Mouse (Mus musculus): ENCODE data around the gene Hist1h2ah. TPM values are rescaled to one million over a fixed set of nuclear protein-coding genes. Genes with fewer than 3 reads are reported as not detected.

Hist1h2ah gene
- polyA plus RNA-seq, 1 experiment from 2014 or later: 3.4 TPM

GRCm38 (mm10) chr13:21997821-21998220 lies 37.5 kb downstream of the Hist1h2ah start:
- no peak for ATAC-seq
- Histone ChIP-seq H3K27ac (ENCODE audit: low read depth, low read length) (no peak overlapping the region), H3K4me2 (replicated peaks; ENCODE audit: low read depth) (no peak overlapping the region), H3K4me1 (replicated peaks; ENCODE audit: control insufficient read depth, insufficient read depth, low read length) (no peaks in the 10 kb centered on the region), H3K27me3 (replicated peaks; ENCODE audit: control insufficient read depth, insufficient read depth, low read length) (peaks cover 81% of the 10 kb centered on the region), H3K9me3 (ENCODE audit: control insufficient read depth) (no peaks in the 10 kb centered on the region), H3K9ac (ENCODE audit: low read depth, low read length) (no peak overlapping the region), H3K4me3 (ENCODE audit: low read depth, low read length) (no peak overlapping the region), H3K36me3 (ENCODE audit: control insufficient read depth, insufficient read depth) (no peaks in the 10 kb centered on the region)
- WGBS: 5% methylated on average over 4 of the region's 4 CpGs
- no peak for TF ChIP-seq CTCF (IDR thresholded peaks at IDR 0.05; ENCODE audit: low read depth)

- 3% methylated on average over 21 of the region's 21 CpGs for WGBS
- peaks cover 76% of the 10 kb centered on the region for H3K27me3 ChIP-seq (replicated peaks; ENCODE audit: control insufficient read depth, insufficient read depth, low read length)
- ATAC-seq: no peak
- H3K4me3 ChIP-seq (ENCODE audit: low read depth, low read length): peak overlapping the region; percentile 37
- H3K4me2 ChIP-seq (replicated peaks; ENCODE audit: low read depth): peak overlapping the region; percentile 60
- no peak overlapping the region for H3K9ac ChIP-seq (ENCODE audit: low read depth, low read length)
- H3K4me1 ChIP-seq (replicated peaks; ENCODE audit: control insufficient read depth, insufficient read depth, low read length): no peaks in the 10 kb centered on the region
- no peaks in the 10 kb centered on the region for H3K36me3 ChIP-seq (ENCODE audit: control insufficient read depth, insufficient read depth)
- H3K27ac ChIP-seq (ENCODE audit: low read depth, low read length): no peak overlapping the region
- H3K9me3 ChIP-seq (ENCODE audit: control insufficient read depth): no peaks in the 10 kb centered on the region
- no peak for TF ChIP-seq CTCF (IDR thresholded peaks at IDR 0.05; ENCODE audit: low read depth)
Measured at GRCm38 (mm10) chr13:21997201-21997820, 38.1 kb downstream of the Hist1h2ah start.

DNA sequence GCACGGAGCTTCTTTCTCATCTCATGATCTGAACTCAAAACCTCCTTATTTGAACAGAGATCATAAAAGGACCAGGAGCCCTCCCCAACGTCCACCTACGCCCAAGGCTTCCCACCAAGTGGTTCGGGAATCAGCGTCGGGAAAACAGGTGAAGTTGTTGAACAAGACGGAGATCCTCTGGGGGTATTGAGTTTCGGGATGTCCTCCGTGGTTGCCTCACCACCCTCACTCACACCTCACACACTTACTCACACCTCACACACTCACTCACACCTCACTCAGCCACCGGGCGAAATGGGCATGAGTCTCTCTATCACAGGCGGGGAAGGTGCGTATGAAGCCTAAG lies 38.6 kb downstream of the Hist1h2ah start:
- Histone ChIP-seq H3K4me2 (replicated peaks; ENCODE audit: low read depth) (peak overlapping the region; percentile 60), H3K4me3 (ENCODE audit: low read depth, low read length) (peak overlapping the region; percentile 37), H3K27ac (ENCODE audit: low read depth, low read length) (no peak overlapping the region), H3K9ac (ENCODE audit: low read depth, low read length) (no peak overlapping the region), H3K27me3 (replicated peaks; ENCODE audit: control insufficient read depth, insufficient read depth, low read length) (peaks cover 73% of the 10 kb centered on the region), H3K36me3 (ENCODE audit: control insufficient read depth, insufficient read depth) (no peaks in the 10 kb centered on the region), H3K4me1 (replicated peaks; ENCODE audit: control insufficient read depth, insufficient read depth, low read length) (no peaks in the 10 kb centered on the region), H3K9me3 (ENCODE audit: control insufficient read depth) (no peaks in the 10 kb centered on the region)
- no peak for TF ChIP-seq CTCF (IDR thresholded peaks at IDR 0.05; ENCODE audit: low read depth)
- 2% methylated on average over 13 of the region's 13 CpGs for WGBS
- no peak for ATAC-seq

- no peak for TF ChIP-seq CTCF (IDR thresholded peaks at IDR 0.05; ENCODE audit: low read depth)
- no peak for ATAC-seq
- WGBS: 4% methylated on average over 12 of the region's 12 CpGs
- H3K4me2 ChIP-seq (replicated peaks; ENCODE audit: low read depth): peak overlapping the region; percentile 60
- H3K4me3 ChIP-seq (ENCODE audit: low read depth, low read length): peak overlapping the region; percentile 37
- H3K9ac ChIP-seq (ENCODE audit: low read depth, low read length): no peak overlapping the region
- H3K36me3 ChIP-seq (ENCODE audit: control insufficient read depth, insufficient read depth): no peaks in the 10 kb centered on the region
- no peak overlapping the region for H3K27ac ChIP-seq (ENCODE audit: low read depth, low read length)
- 0 out of 2 replicates have a peak, but pooled peaks cover 3% of the 10 kb centered on the region for H3K9me3 ChIP-seq (ENCODE audit: control insufficient read depth)
- no peaks in the 10 kb centered on the region for H3K4me1 ChIP-seq (replicated peaks; ENCODE audit: control insufficient read depth, insufficient read depth, low read length)
- H3K27me3 ChIP-seq (replicated peaks; ENCODE audit: control insufficient read depth, insufficient read depth, low read length): peaks cover 71% of the 10 kb centered on the region
Measured at GRCm38 (mm10) chr13:21996101-21996839, 39.1 kb downstream of the Hist1h2ah start.

- no peak overlapping the region for H3K9ac ChIP-seq (ENCODE audit: low read depth, low read length)
- no peak overlapping the region for H3K27ac ChIP-seq (ENCODE audit: low read depth, low read length)
- peaks cover 62% of the 10 kb centered on the region for H3K27me3 ChIP-seq (replicated peaks; ENCODE audit: control insufficient read depth, insufficient read depth, low read length)
- ATAC-seq: peak; percentile 65; the same call in 1 of the 2 replicates
- no peaks in the 10 kb centered on the region for H3K36me3 ChIP-seq (ENCODE audit: control insufficient read depth, insufficient read depth)
- peak; percentile 48 for TF ChIP-seq CTCF (IDR thresholded peaks at IDR 0.05; ENCODE audit: low read depth)
- 1% methylated on average over 21 of the region's 21 CpGs for WGBS
- H3K4me1 ChIP-seq (replicated peaks; ENCODE audit: control insufficient read depth, insufficient read depth, low read length): no peaks in the 10 kb centered on the region
- peak overlapping the region; percentile 37 for H3K4me3 ChIP-seq (ENCODE audit: low read depth, low read length)
- H3K4me2 ChIP-seq (replicated peaks; ENCODE audit: low read depth): peak overlapping the region; percentile 60
- 0 out of 2 replicates have a peak, but pooled peaks cover 5% of the 10 kb centered on the region for H3K9me3 ChIP-seq (ENCODE audit: control insufficient read depth)
Measured at GRCm38 (mm10) chr13:21995331-21995914, 39.9 kb downstream of the Hist1h2ah start.

- H3K4me2 ChIP-seq (replicated peaks; ENCODE audit: low read depth): peak overlapping the region; percentile 60
- TF ChIP-seq CTCF (IDR thresholded peaks at IDR 0.05; ENCODE audit: low read depth): no peak
- H3K9me3 ChIP-seq (ENCODE audit: control insufficient read depth): 0 out of 2 replicates have a peak, but pooled peaks cover 5% of the 10 kb centered on the region
- peak overlapping the region; percentile 37 for H3K4me3 ChIP-seq (ENCODE audit: low read depth, low read length)
- H3K36me3 ChIP-seq (ENCODE audit: control insufficient read depth, insufficient read depth): no peaks in the 10 kb centered on the region
- no peak for ATAC-seq
- H3K4me1 ChIP-seq (replicated peaks; ENCODE audit: control insufficient read depth, insufficient read depth, low read length): no peaks in the 10 kb centered on the region
- WGBS: 7% methylated on average over 8 of the region's 8 CpGs
- no peak overlapping the region for H3K9ac ChIP-seq (ENCODE audit: low read depth, low read length)
- H3K27ac ChIP-seq (ENCODE audit: low read depth, low read length): no peak overlapping the region
- H3K27me3 ChIP-seq (replicated peaks; ENCODE audit: control insufficient read depth, insufficient read depth, low read length): peaks cover 57% of the 10 kb centered on the region
Measured at GRCm38 (mm10) chr13:21994896-21995295, 40.5 kb downstream of the Hist1h2ah start.
